Mouse (Mus musculus) C2C12 (cell line): Measurements from ENCODE around the gene Gatd1.

Experiments
- CTCF ChIP-seq: IDR thresholded peaks from one replicate; pipeline ENCODE4 v1.5.1; 2011; ENCODE audit not compliant: control insufficient read depth, insufficient read depth, insufficient read length
- MAX ChIP-seq: IDR thresholded peaks from one replicate; pipeline ENCODE4 v1.6.1; 2011; ENCODE audit warnings: mild to moderate bottlenecking, control low read depth

DNA sequence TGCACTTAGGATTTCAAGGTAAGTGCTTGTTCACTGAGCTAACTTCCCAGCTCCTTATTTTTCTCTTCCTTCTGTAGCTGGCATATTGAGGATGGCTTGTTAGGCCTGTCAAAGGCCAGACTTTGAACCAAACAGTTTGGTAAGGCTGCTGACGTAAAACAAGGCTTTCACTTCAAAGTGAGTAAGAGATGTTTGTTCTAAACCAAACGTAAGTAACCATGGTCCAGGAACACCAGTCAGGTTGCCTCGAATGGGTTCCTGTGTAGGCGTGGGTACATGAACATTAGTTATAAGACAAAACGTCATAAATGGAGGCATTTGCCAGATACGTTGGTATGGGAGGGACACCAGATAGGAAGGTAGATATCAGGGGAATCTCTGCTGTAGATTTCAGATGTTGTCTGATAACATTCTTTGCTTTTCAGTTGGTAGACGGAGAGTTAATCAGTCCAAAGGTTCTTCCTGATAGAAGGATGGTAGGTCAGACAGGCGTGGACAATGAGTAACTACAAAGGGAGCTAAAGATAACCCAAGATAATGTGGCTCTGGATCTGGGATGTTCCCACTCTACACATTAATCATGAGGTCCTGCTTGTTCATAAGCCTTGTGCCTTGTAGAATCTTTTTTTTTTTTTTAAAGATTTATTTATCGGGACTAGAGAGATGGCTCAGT lies 6.2 kb upstream of the Gatd1 start:
- TF ChIP-seq CTCF: no peak
- TF ChIP-seq MAX: no peak
